Mouse (Mus musculus): Measurements from ENCODE around the gene Tmem247. TPM values are rescaled to one million over a fixed set of nuclear protein-coding genes. Genes with fewer than 3 reads are reported as not detected.

The Tmem247 gene
- polyA plus RNA-seq, 1 experiment from 2014 or later: not detected

GRCm38 (mm10) chr17:86964502-86964901 is 47.4 kb downstream of the Tmem247 start:
- no peak overlapping the region for H3K27ac ChIP-seq
- H3K36me3 ChIP-seq: no peaks in the 10 kb centered on the region
- H3K4me2 ChIP-seq: peak overlapping the region; percentile 82
- peaks cover 23% of the 10 kb centered on the region for H3K4me1 ChIP-seq (replicated peaks)
- peak; percentile 27 for DNase-seq
- H3K9me3 ChIP-seq (replicated peaks): no peaks in the 10 kb centered on the region
- peak overlapping the region; percentile 69 for H3K4me3 ChIP-seq (replicated peaks)
- 0 out of 2 replicates have a peak overlapping the region, but pooled peaks have one; percentile 22 for H3K9ac ChIP-seq
- 3% methylated on average over 10 of the region's 10 CpGs for WGBS (ENCODE audit: insufficient replicate concordance)
- peaks cover 52% of the 10 kb centered on the region for H3K27me3 ChIP-seq
- no peak for ATAC-seq (ENCODE audit: low read depth)

- Histone ChIP-seq H3K4me3 (replicated peaks) (0 out of 2 replicates have a peak overlapping the region, but pooled peaks have one; percentile 69), H3K36me3 (no peaks in the 10 kb centered on the region; the same call in 1 of the 2 replicates), H3K27ac (no peak overlapping the region), H3K9me3 (replicated peaks) (no peaks in the 10 kb centered on the region), H3K4me1 (replicated peaks) (peaks cover 23% of the 10 kb centered on the region), H3K27me3 (peaks cover 48% of the 10 kb centered on the region), H3K4me2 (peak overlapping the region; percentile 82), H3K9ac (no peak overlapping the region)
- no peak for DNase-seq
- 80% methylated on average over 8 of the region's 8 CpGs for WGBS (ENCODE audit: insufficient replicate concordance)
- no peak for ATAC-seq (ENCODE audit: low read depth)
Measured at GRCm38 (mm10) chr17:86965121-86965520, 48.0 kb downstream of the Tmem247 start.

GRCm38 (mm10) chr17:86966040-86966439 is 48.9 kb downstream of the Tmem247 start:
- Histone ChIP-seq H3K4me1 (replicated peaks) (peaks cover 23% of the 10 kb centered on the region), H3K4me3 (replicated peaks) (no peak overlapping the region), H3K27ac (no peak overlapping the region), H3K27me3 (peaks cover 40% of the 10 kb centered on the region), H3K9me3 (replicated peaks) (no peaks in the 10 kb centered on the region), H3K36me3 (no peaks in the 10 kb centered on the region; the same call in 1 of the 2 replicates), H3K4me2 (no peak overlapping the region), H3K9ac (no peak overlapping the region)
- ATAC-seq (ENCODE audit: low read depth) (no peak), DNase-seq (no peak)
- 64% methylated on average over 10 of the region's 10 CpGs for WGBS (ENCODE audit: insufficient replicate concordance)

- ATAC-seq (ENCODE audit: low read depth) (no peak), DNase-seq (no peak)
- Histone ChIP-seq H3K9me3 (replicated peaks) (no peaks in the 10 kb centered on the region), H3K4me2 (no peak overlapping the region), H3K4me1 (replicated peaks) (peaks cover 21% of the 10 kb centered on the region), H3K27me3 (peaks cover 32% of the 10 kb centered on the region), H3K27ac (no peak overlapping the region), H3K9ac (no peak overlapping the region), H3K36me3 (no peaks in the 10 kb centered on the region; the same call in 1 of the 2 replicates), H3K4me3 (replicated peaks) (no peak overlapping the region)
- 77% methylated on average over 12 of the region's 12 CpGs for WGBS (ENCODE audit: insufficient replicate concordance)
Measured at GRCm38 (mm10) chr17:86967048-86967447, 49.9 kb downstream of the Tmem247 start.

- no peak for ATAC-seq (ENCODE audit: low read depth)
- H3K4me2 ChIP-seq: no peak overlapping the region
- WGBS (ENCODE audit: insufficient replicate concordance): 63% methylated on average over 10 of the region's 10 CpGs
- H3K9ac ChIP-seq: no peak overlapping the region
- DNase-seq: no peak
- no peak overlapping the region for H3K27ac ChIP-seq
- no peak overlapping the region for H3K4me3 ChIP-seq (replicated peaks)
- peaks cover 24% of the 10 kb centered on the region for H3K27me3 ChIP-seq
- H3K36me3 ChIP-seq: no peaks in the 10 kb centered on the region; the same call in 1 of the 2 replicates
- H3K4me1 ChIP-seq (replicated peaks): peaks cover 13% of the 10 kb centered on the region
- H3K9me3 ChIP-seq (replicated peaks): no peaks in the 10 kb centered on the region
Measured at GRCm38 (mm10) chr17:86967536-86968525, 50.7 kb downstream of the Tmem247 start.

- H3K4me3 ChIP-seq (replicated peaks): no peak overlapping the region
- no peak for ATAC-seq (ENCODE audit: low read depth)
- WGBS (ENCODE audit: insufficient replicate concordance): 79% methylated on average over 5 of the region's 5 CpGs
Measured at GRCm38 (mm10) chr17:86968581-86968980, 51.4 kb downstream of the Tmem247 start.

GRCm38 (mm10) chr17:86969582-86969981 is 52.4 kb downstream of the Tmem247 start:
- 56% methylated on average over 5 of the region's 5 CpGs for WGBS (ENCODE audit: insufficient replicate concordance)
- no peak for DNase-seq
- no peak overlapping the region for H3K4me2 ChIP-seq

More at GRCm38 (mm10) chr17:86968581-86968980, 51.4 kb downstream of the Tmem247 start:
- H3K36me3 ChIP-seq: no peaks in the 10 kb centered on the region; the same call in 1 of the 2 replicates
- H3K27me3 ChIP-seq: peaks cover 16% of the 10 kb centered on the region
- H3K4me2 ChIP-seq: no peak overlapping the region
- H3K27ac ChIP-seq: no peak overlapping the region
- H3K9ac ChIP-seq: no peak overlapping the region
- H3K9me3 ChIP-seq (replicated peaks): no peaks in the 10 kb centered on the region
- H3K4me1 ChIP-seq (replicated peaks): peaks cover 9% of the 10 kb centered on the region
- DNase-seq: no peak

GRCm38 (mm10) chr17:86970026-86970750 is 53.0 kb downstream of the Tmem247 start:
- ATAC-seq (ENCODE audit: low read depth) (no peak), DNase-seq (no peak)
- Histone ChIP-seq H3K27ac (no peak overlapping the region), H3K9me3 (replicated peaks) (no peaks in the 10 kb centered on the region), H3K4me3 (replicated peaks) (no peak overlapping the region), H3K36me3 (no peaks in the 10 kb centered on the region; the same call in 1 of the 2 replicates), H3K4me2 (no peak overlapping the region), H3K9ac (no peak overlapping the region), H3K4me1 (replicated peaks) (peaks cover under 1% of the 10 kb centered on the region), H3K27me3 (0 out of 2 replicates have a peak, but pooled peaks cover under 1% of the 10 kb centered on the region)
- 81% methylated on average over 14 of the region's 15 CpGs for WGBS (ENCODE audit: insufficient replicate concordance)

More at GRCm38 (mm10) chr17:86969582-86969981, 52.4 kb downstream of the Tmem247 start:
- Histone ChIP-seq H3K36me3 (no peaks in the 10 kb centered on the region; the same call in 1 of the 2 replicates), H3K27me3 (peaks cover 6% of the 10 kb centered on the region; the same call in 1 of the 2 replicates), H3K9ac (no peak overlapping the region), H3K9me3 (replicated peaks) (no peaks in the 10 kb centered on the region), H3K4me1 (replicated peaks) (peaks cover 7% of the 10 kb centered on the region), H3K4me3 (replicated peaks) (no peak overlapping the region), H3K27ac (no peak overlapping the region)
- no peak for ATAC-seq (ENCODE audit: low read depth)

- Histone ChIP-seq H3K27ac (no peak overlapping the region), H3K4me3 (replicated peaks) (no peak overlapping the region), H3K27me3 (no peaks in the 10 kb centered on the region), H3K9ac (no peak overlapping the region), H3K4me1 (replicated peaks) (no peaks in the 10 kb centered on the region; the same call in 1 of the 2 replicates), H3K36me3 (no peaks in the 10 kb centered on the region; the same call in 1 of the 2 replicates), H3K4me2 (no peak overlapping the region), H3K9me3 (replicated peaks) (no peaks in the 10 kb centered on the region)
- 57% methylated on average over 5 of the region's 5 CpGs for WGBS (ENCODE audit: insufficient replicate concordance)
- ATAC-seq (ENCODE audit: low read depth): no peak
- no peak for DNase-seq
Measured at GRCm38 (mm10) chr17:86971036-86971435, 53.9 kb downstream of the Tmem247 start.

GRCm38 (mm10) chr17:86971860-86972259 is 54.7 kb downstream of the Tmem247 start:
- H3K9me3 ChIP-seq (replicated peaks): no peaks in the 10 kb centered on the region
- no peaks in the 10 kb centered on the region for H3K27me3 ChIP-seq

More at GRCm38 (mm10) chr17:86971860-86972259, 54.7 kb downstream of the Tmem247 start:
- no peaks in the 10 kb centered on the region; the same call in 1 of the 2 replicates for H3K4me1 ChIP-seq (replicated peaks)
- WGBS (ENCODE audit: insufficient replicate concordance): 74% methylated on average over 7 of the region's 7 CpGs
- DNase-seq (no peak), ATAC-seq (ENCODE audit: low read depth) (no peak)
- no peak overlapping the region for H3K9ac ChIP-seq
- no peak overlapping the region for H3K27ac ChIP-seq
- no peak overlapping the region for H3K4me3 ChIP-seq (replicated peaks)
- no peak overlapping the region for H3K4me2 ChIP-seq
- no peaks in the 10 kb centered on the region; the same call in 1 of the 2 replicates for H3K36me3 ChIP-seq

All from liver, embryonic 13.5 days (tissue).